Mouse (Mus musculus): ENCODE data around the gene Mrps7.

Gene Mrps7

GRCm38 (mm10) chr11:115604304-115604696, 575 bp downstream of the Mrps7 start:
- in situ Hi-C loops (cut with MboI; ENCODE audit: low pct_unique_long_range_greater_than_20kb in 1 of 2, low sequenced_read_pairs in 2 of 2, unreplicated experiment in 1 of 2): no loop called here

- in situ Hi-C loops (cut with MboI; ENCODE audit: low pct_unique_long_range_greater_than_20kb in 1 of 2, low sequenced_read_pairs in 2 of 2, unreplicated experiment in 1 of 2): no loop called here
These were observed 3.0 kb downstream of the Mrps7 start for GRCm38 (mm10) chr11:115606733-115607132.

GRCm38 (mm10) chr11:115608421-115609399, 5.0 kb downstream of the Mrps7 start:
- in situ Hi-C loops (cut with MboI; ENCODE audit: low pct_unique_long_range_greater_than_20kb in 1 of 2, low sequenced_read_pairs in 2 of 2, unreplicated experiment in 1 of 2): no loop called here

DNA sequence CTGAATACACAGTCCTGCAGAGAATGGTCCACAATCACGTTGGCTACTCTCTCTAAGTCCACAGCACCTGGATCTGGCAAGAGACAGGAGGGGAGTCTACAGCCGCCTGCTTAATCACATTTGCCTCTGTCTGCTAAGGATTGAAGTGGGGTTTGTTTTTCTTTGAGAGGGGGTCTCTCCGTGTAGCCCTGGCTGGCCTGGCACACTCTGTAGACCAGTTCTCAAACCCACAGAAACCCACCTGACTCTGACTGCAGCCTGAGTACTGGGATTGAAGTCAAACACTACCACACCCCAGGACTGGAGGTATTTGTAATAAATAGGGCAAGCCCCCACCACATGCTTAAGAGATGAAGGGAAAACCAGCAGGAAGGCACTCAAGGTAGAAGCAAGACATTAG, 5.9 kb downstream of the Mrps7 start:
- in situ Hi-C loops (cut with MboI; ENCODE audit: low pct_unique_long_range_greater_than_20kb in 1 of 2, low sequenced_read_pairs in 2 of 2, unreplicated experiment in 1 of 2): no loop called here

GRCm38 (mm10) chr11:115611173-115611572, 7.4 kb downstream of the Mrps7 start:
- in situ Hi-C loops (cut with MboI; ENCODE audit: low pct_unique_long_range_greater_than_20kb in 1 of 2, low sequenced_read_pairs in 2 of 2, unreplicated experiment in 1 of 2): no loop called here

- in situ Hi-C loops (cut with MboI; ENCODE audit: low pct_unique_long_range_greater_than_20kb in 1 of 2, low sequenced_read_pairs in 2 of 2, unreplicated experiment in 1 of 2): no loop called here
These were observed 8.3 kb downstream of the Mrps7 start for GRCm38 (mm10) chr11:115612059-115612409.

- in situ Hi-C loops (cut with MboI; ENCODE audit: low pct_unique_long_range_greater_than_20kb in 1 of 2, low sequenced_read_pairs in 2 of 2, unreplicated experiment in 1 of 2): no loop called here
These were observed 8.8 kb downstream of the Mrps7 start, which contains the start of gene Mif4gd for GRCm38 (mm10) chr11:115612410-115613137. Gene Mif4gd, minus strand, starts transcription at chr11:115612969.

- in situ Hi-C loops (cut with MboI; ENCODE audit: low pct_unique_long_range_greater_than_20kb in 1 of 2, low sequenced_read_pairs in 2 of 2, unreplicated experiment in 1 of 2): no loop called here
These were observed 9.6 kb downstream of the Mrps7 start for GRCm38 (mm10) chr11:115613138-115613945.

GRCm38 (mm10) chr11:115614346-115615107, 10.8 kb downstream of the Mrps7 start:
- in situ Hi-C loops (cut with MboI; ENCODE audit: low pct_unique_long_range_greater_than_20kb in 1 of 2, low sequenced_read_pairs in 2 of 2, unreplicated experiment in 1 of 2): no loop called here

GRCm38 (mm10) chr11:115615108-115615825, 11.5 kb downstream of the Mrps7 start:
- in situ Hi-C loops (cut with MboI; ENCODE audit: low pct_unique_long_range_greater_than_20kb in 1 of 2, low sequenced_read_pairs in 2 of 2, unreplicated experiment in 1 of 2): no loop called here

DNA sequence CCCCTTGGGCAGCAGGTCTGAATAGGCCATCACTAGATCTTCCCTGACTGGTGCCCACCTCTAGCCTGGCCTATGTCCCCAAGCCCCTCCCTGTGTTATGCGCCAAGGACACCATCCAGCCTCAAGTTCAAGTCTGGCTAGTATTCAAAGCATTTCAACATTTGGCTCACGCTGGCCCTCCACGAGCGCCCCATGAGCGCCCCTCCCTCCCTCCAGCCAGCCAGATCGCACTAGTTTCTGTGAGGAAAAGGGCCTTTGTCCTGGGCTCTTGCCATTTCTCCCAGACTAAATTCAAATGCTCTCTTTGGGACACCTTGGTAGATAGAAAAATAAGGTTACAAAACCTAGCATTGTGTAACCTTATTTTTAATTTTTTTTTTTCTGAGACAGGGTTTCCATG, 12.2 kb downstream of the Mrps7 start:
- in situ Hi-C loops (cut with MboI; ENCODE audit: low pct_unique_long_range_greater_than_20kb in 1 of 2, low sequenced_read_pairs in 2 of 2, unreplicated experiment in 1 of 2): no loop called here

GRCm38 (mm10) chr11:115616371-115616770, 12.6 kb downstream of the Mrps7 start:
- in situ Hi-C loops (cut with MboI; ENCODE audit: low pct_unique_long_range_greater_than_20kb in 1 of 2, low sequenced_read_pairs in 2 of 2, unreplicated experiment in 1 of 2): no loop called here

DNA sequence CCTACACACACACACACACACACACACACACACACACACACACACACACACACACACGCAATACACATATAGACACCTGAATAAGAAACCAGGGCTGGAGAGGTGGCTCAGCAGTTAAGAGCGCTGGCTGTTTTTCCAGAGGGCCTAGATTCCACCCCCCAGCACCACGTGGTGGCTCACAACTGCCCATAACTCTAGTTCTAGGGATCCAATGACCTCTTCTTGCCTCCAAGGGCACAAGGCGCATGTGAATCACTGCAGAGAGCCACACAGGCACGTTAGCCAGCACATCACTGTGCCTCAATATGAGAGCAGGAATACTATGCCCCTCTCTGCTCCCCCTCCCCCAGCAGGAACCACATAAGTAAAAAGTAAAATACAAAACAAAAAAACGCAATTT, 13.2 kb downstream of the Mrps7 start:
- in situ Hi-C loops (cut with MboI; ENCODE audit: low pct_unique_long_range_greater_than_20kb in 1 of 2, low sequenced_read_pairs in 2 of 2, unreplicated experiment in 1 of 2): no loop called here

DNA sequence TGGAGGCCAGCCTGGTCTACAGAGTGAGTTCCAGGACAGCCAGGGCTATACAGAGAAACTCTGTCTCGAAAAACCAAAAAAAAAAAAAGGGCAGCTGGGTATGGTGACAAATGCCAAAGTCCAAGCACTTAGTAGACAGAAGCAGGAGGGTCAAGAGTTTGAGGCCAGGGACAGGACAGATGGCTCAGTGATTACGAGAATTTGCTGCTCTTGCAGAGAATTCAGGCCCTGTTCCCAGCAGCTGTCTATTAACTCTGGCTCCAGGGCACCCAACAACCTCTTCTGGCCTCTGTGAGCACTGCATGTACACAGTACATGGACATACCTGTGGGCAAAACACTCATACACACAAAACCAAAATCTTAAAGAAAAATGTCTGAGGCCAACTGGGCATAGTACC, 14.3 kb downstream of the Mrps7 start:
- in situ Hi-C loops (cut with MboI; ENCODE audit: low pct_unique_long_range_greater_than_20kb in 1 of 2, low sequenced_read_pairs in 2 of 2, unreplicated experiment in 1 of 2): no loop called here

GRCm38 (mm10) chr11:115618732-115619516, 15.2 kb downstream of the Mrps7 start:
- in situ Hi-C loops (cut with MboI; ENCODE audit: low pct_unique_long_range_greater_than_20kb in 1 of 2, low sequenced_read_pairs in 2 of 2, unreplicated experiment in 1 of 2): no loop called here

DNA sequence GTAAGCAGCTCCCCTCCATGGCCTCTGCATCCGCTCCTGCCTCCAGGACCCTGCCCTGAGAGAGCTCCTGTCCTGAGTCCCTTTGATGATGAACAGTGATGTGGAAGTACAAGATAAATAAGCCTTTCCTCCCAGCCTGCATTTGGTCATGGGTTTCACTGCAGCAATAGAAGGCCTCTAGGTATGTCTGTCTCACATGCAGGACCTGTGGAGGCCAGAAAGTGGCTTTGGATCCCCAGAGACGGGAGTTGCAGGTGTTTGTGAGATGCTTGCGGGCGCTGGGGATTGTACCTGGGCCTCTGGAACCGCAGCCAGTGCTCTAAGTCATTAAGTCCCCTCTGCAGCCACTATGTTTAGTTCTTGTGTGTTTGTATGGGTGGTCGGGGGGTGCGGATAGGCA, 16.2 kb downstream of the Mrps7 start:
- in situ Hi-C loops (cut with MboI; ENCODE audit: low pct_unique_long_range_greater_than_20kb in 1 of 2, low sequenced_read_pairs in 2 of 2, unreplicated experiment in 1 of 2): loop anchor here in 1 of 2 experiments (5.0 kb wide), 1 partner anchor 192 kb away; the partner anchor contains the start of genes Caskin2 and Tsen54

Measured in mouse embryonic stem cell (cell line).